Mouse (Mus musculus) ES-E14 (cell line): ENCODE results near the gene L3mbtl3. TPM values are rescaled to one million over a fixed set of nuclear protein-coding genes. Genes with fewer than 3 reads are reported as not detected.

ENCODE experiments used
- DNase-seq: peaks from one replicate; pipeline ENCODE4 v3.0.0-alpha.2; 2013; ENCODE audit warnings: low read depth, low spot score
- H3K27ac ChIP-seq: 2 replicates; pipeline ENCODE4 v1.5.1; 2012; ENCODE audit warnings: low read depth, mild to moderate bottlenecking, low read length, moderate library complexity, mixed read lengths; ENCODE audit not compliant: poor library complexity, insufficient read depth, severe bottlenecking
- H3K36me3 ChIP-seq: 2 replicates; pipeline ENCODE4 v1.6.1; 2012; ENCODE audit warnings: mild to moderate bottlenecking, low read length, moderate library complexity, mixed read lengths; ENCODE audit not compliant: control insufficient read depth, poor library complexity, insufficient read depth, severe bottlenecking
- H3K4me1 ChIP-seq, 2 experiments: fragments of 150-350 bp in 1 of 2; sonication (generic) in 1 of 2; 2 replicates each; pipeline ENCODE4 v1.6.1; 2012; ENCODE audit warnings: low read length in 2 of 2, mild to moderate bottlenecking in 1 of 2, mixed read lengths in 1 of 2; ENCODE audit not compliant: control insufficient read depth in 2 of 2, insufficient read depth in 2 of 2, poor library complexity in 1 of 2
- H3K4me3 ChIP-seq, 2 experiments: fragments of 150-350 bp in 1 of 2; sonication (generic) in 1 of 2; 2 replicates each; pipeline ENCODE4 v1.5.1; 2012; ENCODE audit warnings: low read length in 2 of 2, low read depth in 1 of 2, mild to moderate bottlenecking in 1 of 2, mixed read lengths in 1 of 2; ENCODE audit not compliant: insufficient read depth in 1 of 2, poor library complexity in 1 of 2, severe bottlenecking in 1 of 2
- H3K9ac ChIP-seq: 2 replicates; pipeline ENCODE4 v1.6.1; 2012; ENCODE audit warnings: low read depth, mild to moderate bottlenecking, low read length, mixed read lengths; ENCODE audit not compliant: poor library complexity, insufficient read depth, severe bottlenecking
- H3K9me3 ChIP-seq: fragments of 150-350 bp; sonication (generic); 2 replicates; pipeline ENCODE4 v1.6.1; 2012; ENCODE audit warnings: low read depth, mild to moderate bottlenecking, low read length; ENCODE audit not compliant: control insufficient read depth, insufficient read depth
- CHD2 ChIP-seq: IDR thresholded peaks from 2 replicates; pipeline ENCODE4 v1.6.1; 2014; ENCODE audit warnings: mild to moderate bottlenecking, low read depth, low read length, inconsistent platforms
- HCFC1 ChIP-seq: IDR thresholded peaks from 2 replicates; pipeline ENCODE4 v1.6.1; 2012; ENCODE audit warnings: low read length, inconsistent platforms, borderline replicate concordance; ENCODE audit not compliant: insufficient read depth
- MAFK ChIP-seq: IDR thresholded peaks from 2 replicates; pipeline ENCODE4 v1.6.1; 2014; ENCODE audit warnings: mild to moderate bottlenecking, low read depth, low read length, inconsistent platforms; ENCODE audit not compliant: insufficient read depth
- ZC3H11A ChIP-seq: IDR thresholded peaks from 2 replicates; pipeline ENCODE4 v1.6.1; 2012; ENCODE audit warnings: low read depth, mild to moderate bottlenecking, inconsistent platforms, low read length, borderline replicate concordance
- ZNF384 ChIP-seq: IDR thresholded peaks from 2 replicates; pipeline ENCODE4 v1.6.1; 2012; ENCODE audit warnings: low read depth, low read length, inconsistent platforms
- in situ Hi-C, 2 experiments: fragments of 600-800 bp; cut with MboI; formaldehyde crosslinking; loops; one replicate each; pipeline ENCODE4 v1.15.1; 2025; ENCODE audit warnings: low sequenced_read_pairs in 2 of 2, inconsistent platforms in 1 of 2; ENCODE audit not compliant: unreplicated experiment in 2 of 2
- total RNA-seq: library from RNA; depleted of rRNA; stranded (reverse); fragments of 300-350 nt; gene quantifications from 2 replicates; pipeline ENCODE4 v1.2.3, GENCODE M21; 2012

The L3mbtl3 gene
- total RNA-seq, 1 experiment: 6.0 TPM

DNA sequence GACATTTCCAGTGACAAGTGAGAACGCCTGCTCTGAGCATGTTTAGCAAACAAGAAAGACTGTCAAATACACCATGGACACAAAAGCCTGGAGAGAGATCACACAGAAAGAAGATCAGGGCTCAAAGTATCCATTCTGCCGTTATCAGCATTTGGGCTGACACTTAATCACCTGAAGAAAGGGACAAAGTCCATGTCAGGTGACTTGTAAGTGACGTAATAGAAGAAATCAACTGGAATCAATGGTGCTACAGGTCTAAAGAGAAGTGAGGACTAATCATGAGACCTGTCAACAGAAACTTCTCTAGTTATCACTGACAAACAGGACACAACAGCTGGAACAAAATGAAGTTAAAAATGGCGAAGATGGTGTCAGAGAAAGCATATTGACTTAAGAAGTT lies 55.1 kb downstream of the L3mbtl3 start:
- no peak for TF ChIP-seq MAFK
- H3K36me3 ChIP-seq: no peaks in the 10 kb centered on the region
- in situ Hi-C loops: no loop called here
- H3K9me3 ChIP-seq: no peaks in the 10 kb centered on the region
- no peak overlapping the region for H3K4me3 ChIP-seq
- no peak overlapping the region for H3K27ac ChIP-seq
- H3K9ac ChIP-seq: no peak overlapping the region
- no peaks in the 10 kb centered on the region; a peak in 1 of 4 replicates for H3K4me1 ChIP-seq
- no peak for DNase-seq

DNA sequence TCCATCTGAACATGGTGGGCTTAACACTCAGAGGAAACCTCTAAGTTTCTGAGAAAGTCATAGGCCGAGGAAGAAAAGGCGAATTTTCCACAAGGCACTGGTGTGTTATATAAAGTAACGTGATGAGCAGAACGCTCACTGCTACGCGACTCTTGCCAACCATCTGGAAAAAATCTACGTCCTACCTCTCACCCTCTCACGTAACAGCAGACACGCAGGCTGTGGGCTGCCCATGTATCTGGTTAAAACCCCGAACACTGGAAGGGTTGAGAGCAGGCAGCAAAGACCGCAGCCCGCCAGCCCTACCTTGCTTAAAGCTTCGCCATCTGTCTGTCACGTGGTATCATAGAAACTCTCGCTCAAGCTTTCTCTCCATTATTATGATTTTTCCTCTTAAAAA lies 61.4 kb downstream of the L3mbtl3 start:
- Histone ChIP-seq H3K27ac (no peak overlapping the region), H3K9me3 (no peaks in the 10 kb centered on the region), H3K36me3 (no peaks in the 10 kb centered on the region), H3K4me1 (no peaks in the 10 kb centered on the region), H3K9ac (no peak overlapping the region), H3K4me3 (no peak overlapping the region)
- DNase-seq: no peak
- in situ Hi-C loops: no loop called here
- no peak for TF ChIP-seq ZC3H11A

DNA sequence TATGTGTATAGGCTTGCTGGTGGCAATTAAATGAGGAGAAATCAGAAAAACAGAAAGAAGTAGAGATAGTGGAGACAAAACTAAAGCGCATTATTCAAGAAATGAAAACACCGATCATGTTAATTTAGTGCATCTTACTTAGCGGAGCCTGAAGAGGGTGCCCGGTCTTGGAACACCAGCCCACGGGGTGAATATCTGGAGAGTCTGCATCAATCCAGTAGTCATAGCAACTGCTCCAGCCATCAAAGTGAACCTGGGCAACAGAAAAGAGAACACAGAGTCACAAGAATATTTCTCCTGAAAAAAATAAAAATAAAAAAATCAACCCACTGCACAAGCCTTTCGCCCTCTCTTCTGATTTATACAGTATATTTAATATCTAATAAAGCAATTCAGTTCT lies 72.3 kb downstream of the L3mbtl3 start:
- no peaks in the 10 kb centered on the region for H3K9me3 ChIP-seq
- no peak overlapping the region for H3K9ac ChIP-seq
- in situ Hi-C loops: no loop called here
- no peaks in the 10 kb centered on the region for H3K4me1 ChIP-seq
- TF ChIP-seq ZC3H11A: no peak
- TF ChIP-seq MAFK: no peak
- no peak for TF ChIP-seq ZNF384
- TF ChIP-seq CHD2: no peak
- TF ChIP-seq HCFC1: no peak
- DNase-seq: no peak
- no peak overlapping the region for H3K27ac ChIP-seq
- no peak overlapping the region for H3K4me3 ChIP-seq
- no peaks in the 10 kb centered on the region for H3K36me3 ChIP-seq

DNA sequence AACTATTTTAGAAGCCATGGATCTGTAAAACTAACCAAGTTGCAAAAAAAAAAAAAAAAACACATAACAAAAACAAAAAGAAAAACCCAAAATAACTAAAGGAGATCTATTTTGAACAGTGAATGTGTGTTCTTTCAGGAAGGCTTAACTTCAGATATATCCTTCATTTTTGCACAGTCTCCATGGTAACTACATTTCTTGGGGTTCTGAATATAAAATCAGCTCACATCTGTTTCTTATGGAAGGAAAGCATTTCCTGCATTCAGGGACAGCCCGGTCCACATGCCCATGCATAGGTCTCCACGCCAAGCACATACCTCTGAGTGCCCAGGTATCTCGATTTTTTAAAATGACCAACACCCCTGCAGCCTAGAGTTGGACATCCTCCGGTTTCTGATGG lies 73.4 kb downstream of the L3mbtl3 start:
- Histone ChIP-seq H3K9me3 (no peaks in the 10 kb centered on the region), H3K4me3 (no peak overlapping the region), H3K36me3 (no peaks in the 10 kb centered on the region), H3K27ac (no peak overlapping the region), H3K9ac (no peak overlapping the region), H3K4me1 (no peaks in the 10 kb centered on the region)
- no peak for DNase-seq
- in situ Hi-C loops: no loop called here
- TF ChIP-seq CHD2 (no peak), MAFK (no peak), HCFC1 (no peak), ZC3H11A (no peak), ZNF384 (no peak)

DNA sequence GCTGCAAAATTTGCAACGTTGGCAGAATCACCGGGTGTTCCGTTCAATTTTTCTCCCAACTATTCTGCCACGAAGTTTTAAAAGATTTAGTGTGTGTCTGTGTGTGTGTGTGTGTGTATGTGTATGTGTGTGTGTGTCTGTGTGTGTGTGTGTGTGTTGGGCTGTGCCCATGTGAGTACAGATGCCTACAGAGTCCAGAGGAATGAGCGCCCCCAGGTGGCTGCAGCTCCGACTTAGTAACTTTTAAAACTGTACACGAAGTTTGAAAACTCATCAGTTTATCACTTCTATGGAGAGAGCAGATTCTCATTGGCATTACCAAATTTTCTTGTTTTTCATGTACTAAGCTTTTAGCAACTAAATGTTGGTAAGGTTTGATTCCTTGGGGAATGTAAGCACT lies 78.1 kb downstream of the L3mbtl3 start:
- Histone ChIP-seq H3K9me3 (no peaks in the 10 kb centered on the region), H3K27ac (no peak overlapping the region), H3K4me1 (no peaks in the 10 kb centered on the region), H3K9ac (no peak overlapping the region), H3K36me3 (no peaks in the 10 kb centered on the region), H3K4me3 (no peak overlapping the region)
- TF ChIP-seq ZNF384 (no peak), ZC3H11A (no peak), CHD2 (no peak), MAFK (no peak), HCFC1 (no peak)
- in situ Hi-C loops: no loop called here
- DNase-seq: no peak
